Mouse (Mus musculus) adrenal gland, postnatal 10 days (tissue): ENCODE results near the gene Ntrk2. TPM values are rescaled to one million over a fixed set of nuclear protein-coding genes. Genes with fewer than 3 reads are reported as not detected.
A peak's percentile ranks its signal among the peaks of the same experiment; 100 is the strongest.

Source experiments
- DNase-seq: peaks from one replicate; pipeline ENCODE4 v3.0.0; 2021; ENCODE audit warnings: mixed read lengths
- total RNA-seq, 2 experiments: library from RNA; stranded (reverse); gene quantifications; 2 replicates each; pipeline ENCODE4 v1.2.3; 2021

The Ntrk2 gene
- total RNA-seq, 2 experiments from 2014 or later: 13.1 to 17.8 TPM

DNA sequence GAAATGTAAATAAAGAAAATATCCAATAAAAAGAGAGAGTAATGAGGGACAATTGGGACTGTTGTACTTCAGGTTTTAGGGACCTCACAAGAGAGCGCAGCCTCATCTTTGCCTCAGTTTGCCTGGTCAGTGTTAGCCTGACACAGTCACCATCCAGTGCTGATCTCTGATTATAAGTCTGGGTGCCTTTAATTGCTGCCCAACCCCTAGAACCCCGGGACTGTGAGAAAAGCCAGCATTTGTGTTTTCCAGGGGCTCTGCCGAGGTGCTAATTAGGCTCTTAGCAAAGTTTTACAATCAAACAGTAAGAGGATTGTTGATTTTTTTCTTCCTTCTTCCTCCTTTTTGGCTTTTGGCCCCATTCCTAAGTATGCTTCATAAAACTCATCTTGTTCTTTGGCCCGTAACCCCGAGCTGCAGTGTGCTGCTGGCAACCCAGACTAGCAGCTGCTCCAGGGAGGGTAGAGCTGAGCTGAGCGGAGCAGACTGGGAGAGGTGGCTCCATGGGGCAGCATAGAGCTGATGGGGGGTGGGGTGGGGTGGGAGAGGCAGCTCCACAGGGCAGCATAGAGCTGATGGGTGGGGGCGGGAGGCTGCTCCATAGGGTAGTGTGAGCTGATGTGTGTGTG is 34.5 kb downstream of the Ntrk2 start:
- peak; percentile 11 for DNase-seq

- DNase-seq: no peak
Measured at GRCm38 (mm10) chr13:58843826-58844225, 37.5 kb downstream of the Ntrk2 start.

GRCm38 (mm10) chr13:58848578-58848977 is 42.2 kb downstream of the Ntrk2 start:
- DNase-seq: no peak

GRCm38 (mm10) chr13:58853685-58854084 is 47.3 kb downstream of the Ntrk2 start:
- DNase-seq: no peak

DNA sequence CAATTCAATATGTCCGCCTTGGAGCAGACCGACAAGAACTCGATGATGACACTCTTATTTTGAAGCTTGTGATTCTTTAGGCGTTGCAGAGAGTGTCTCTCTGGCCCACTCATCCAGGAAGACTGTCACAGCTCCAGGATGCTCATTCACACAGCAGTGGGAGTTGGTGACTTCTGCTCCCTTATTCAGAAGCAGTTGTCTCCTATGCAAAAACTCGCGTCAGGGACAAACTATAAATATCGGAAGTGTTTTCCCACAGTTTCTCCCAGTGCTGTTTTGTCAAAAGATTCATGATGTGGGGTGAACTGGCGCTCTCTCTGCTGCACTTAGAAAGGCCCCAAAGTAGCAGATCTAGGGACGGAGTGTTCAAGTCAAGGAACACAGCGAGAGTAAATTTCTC is 59.9 kb downstream of the Ntrk2 start:
- DNase-seq: no peak

GRCm38 (mm10) chr13:58866776-58867435 is 60.5 kb downstream of the Ntrk2 start:
- no peak for DNase-seq

- DNase-seq: no peak
Measured at GRCm38 (mm10) chr13:58882468-58882867, 76.1 kb downstream of the Ntrk2 start.

GRCm38 (mm10) chr13:58882916-58883315 is 76.5 kb downstream of the Ntrk2 start:
- DNase-seq: no peak

- DNase-seq: no peak
Measured at GRCm38 (mm10) chr13:58886108-58886507, 79.7 kb downstream of the Ntrk2 start.

DNA sequence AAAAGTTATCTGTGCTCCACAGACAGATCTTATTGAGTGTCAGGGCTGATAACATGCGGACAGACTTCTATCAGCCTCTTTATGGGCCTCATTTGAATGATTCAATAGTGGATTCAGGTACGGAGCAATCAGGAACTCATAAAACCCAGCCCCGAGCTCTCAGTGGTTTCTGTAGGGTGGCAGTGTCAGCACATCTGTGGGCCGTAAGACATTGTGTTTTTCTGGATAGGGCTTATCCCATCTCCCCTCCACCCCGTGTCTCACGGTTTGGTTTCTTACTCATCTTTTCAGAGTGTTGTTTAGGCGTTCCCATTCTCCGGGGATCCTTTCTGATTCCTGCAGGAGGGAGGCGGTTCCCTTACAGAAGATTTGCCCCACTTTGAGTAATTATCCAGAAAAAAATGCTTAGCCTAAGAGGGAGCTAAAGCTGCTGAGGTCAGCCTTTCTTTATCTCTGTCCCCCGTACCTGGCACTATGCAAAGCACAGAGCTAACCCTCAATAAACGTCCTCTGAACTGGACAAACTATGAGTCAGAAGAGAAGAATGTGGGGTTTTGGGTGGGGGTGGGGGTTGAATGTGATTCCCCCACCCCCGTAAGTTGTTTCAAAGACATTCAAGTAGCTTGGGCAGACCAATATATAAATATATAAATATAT is 90.0 kb downstream of the Ntrk2 start:
- DNase-seq: no peak

DNA sequence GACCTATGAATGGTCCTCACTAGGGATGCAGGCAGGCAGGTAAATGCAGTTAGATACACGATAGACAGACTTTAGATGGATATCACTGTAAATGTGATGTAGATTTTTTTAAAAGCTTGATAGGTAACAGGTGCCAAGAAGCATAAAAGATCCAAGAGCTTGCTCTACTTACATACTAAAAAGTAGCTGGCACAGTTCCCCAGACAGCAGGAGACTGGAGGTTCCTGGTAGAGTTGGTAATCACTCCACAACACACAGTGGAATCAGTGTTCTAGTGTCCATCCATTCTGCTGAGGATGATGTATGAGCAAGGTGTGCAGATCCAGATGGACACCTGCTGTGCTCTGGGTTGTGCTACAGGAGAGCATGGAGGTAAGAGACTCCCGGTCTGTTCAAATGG is 93.0 kb downstream of the Ntrk2 start:
- DNase-seq: no peak

DNA sequence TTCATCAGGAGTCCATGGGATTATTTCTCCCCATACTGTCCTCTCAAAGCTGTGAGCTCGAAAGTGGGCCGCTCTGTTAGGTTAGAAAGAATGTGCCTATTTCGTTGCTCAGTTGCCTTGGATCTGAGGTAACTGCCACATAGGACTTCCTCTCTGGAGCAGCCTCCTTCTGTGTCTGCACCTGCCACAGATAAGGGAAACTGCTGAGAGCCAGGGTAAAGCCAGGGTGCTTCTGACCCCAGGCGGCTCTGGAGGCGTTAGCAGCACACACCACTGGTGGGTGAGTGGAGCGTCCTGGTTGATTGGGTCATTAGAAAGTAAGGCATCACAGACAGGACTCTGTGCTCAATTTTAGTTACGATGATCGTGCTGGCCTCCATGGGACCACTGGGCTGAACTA is 95.9 kb downstream of the Ntrk2 start:
- no peak for DNase-seq

DNA sequence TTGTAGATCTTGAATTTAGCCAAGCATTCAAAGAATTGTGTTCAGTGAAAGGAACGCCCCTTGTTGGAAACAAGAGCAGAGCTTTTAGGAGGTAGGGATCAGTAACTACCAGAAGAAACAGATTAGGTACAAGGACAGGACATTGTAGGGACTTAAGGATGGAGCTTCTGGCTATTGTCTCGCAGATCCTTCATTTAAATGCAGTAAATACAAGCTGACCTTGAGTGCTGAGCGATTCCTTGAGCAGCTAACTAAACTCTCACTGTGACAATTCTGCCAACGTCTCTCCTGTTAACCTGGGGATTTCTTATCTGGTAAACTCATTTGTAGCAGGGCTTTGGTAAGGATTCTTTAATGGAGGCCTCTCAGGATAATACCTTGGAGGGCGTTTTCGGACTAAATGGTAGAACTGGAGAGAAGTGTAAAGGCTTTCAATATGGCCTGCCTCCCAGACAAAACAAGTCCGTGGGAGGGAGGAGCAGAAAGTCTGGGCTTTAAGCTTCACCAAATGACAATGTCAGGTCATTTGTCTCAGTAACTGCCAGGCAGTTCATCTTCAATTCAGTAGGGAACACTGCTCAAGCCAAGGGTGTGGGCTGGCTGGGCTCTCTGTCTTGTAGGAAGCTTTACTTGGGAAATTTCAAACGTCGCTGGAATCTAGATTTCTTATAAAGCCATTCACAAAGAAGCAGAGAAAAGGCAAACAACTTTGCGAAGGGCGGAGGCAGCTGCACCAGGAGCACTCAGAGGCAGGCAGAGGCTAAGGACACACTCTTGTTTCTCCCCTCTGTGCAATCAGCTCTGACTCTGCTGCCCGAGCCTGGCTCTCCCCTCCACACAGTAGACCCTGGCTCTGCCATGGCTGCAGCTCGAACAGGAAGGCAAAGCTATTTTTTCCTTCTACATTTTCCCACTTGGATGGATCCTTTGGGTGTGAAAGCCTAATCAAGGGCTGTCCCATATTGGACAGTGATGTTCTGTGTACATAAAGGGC is 98.7 kb downstream of the Ntrk2 start:
- DNase-seq: no peak

DNA sequence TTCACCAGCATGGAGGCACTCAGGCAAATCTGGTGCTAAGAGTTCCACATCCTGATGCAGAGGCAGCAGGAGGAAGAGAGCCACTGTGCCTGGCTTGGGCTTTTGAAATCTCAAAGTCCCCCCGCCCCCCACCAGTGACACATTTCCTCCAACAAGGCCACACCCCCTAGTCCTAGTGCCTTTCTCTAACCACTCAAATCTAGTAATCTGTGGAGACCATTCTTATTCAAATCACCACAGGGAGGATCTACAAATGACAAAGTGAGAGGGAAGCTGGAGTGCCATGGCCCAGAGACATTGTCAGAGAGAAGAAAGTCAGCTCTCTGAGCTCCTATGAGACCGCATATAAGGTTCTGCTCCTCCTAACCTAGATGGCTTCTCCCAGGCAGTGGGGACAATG is 105.6 kb downstream of the Ntrk2 start:
- DNase-seq: no peak

DNA sequence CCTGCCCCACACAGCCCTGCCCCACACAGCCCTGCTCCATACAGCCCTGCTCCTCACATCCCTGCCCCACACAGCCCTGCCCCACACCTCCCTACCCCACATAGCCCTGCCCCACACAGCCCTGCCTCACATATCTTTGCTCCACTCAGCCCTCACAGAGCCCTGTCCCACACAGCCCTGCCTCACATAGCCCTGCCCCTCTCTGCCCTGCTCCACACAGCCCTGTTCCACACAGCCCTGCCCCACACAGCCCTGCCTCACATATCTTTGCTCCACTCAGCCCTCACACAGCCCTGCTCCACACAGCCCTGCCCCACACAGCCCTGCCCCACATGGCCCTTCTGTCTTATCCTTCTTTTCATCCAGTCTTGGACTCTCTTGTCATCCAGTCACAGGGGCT is 106.2 kb downstream of the Ntrk2 start:
- no peak for DNase-seq

GRCm38 (mm10) chr13:58914061-58914814 is 107.9 kb downstream of the Ntrk2 start:
- no peak for DNase-seq

- DNase-seq: no peak
Measured at GRCm38 (mm10) chr13:58916348-58916747, 110.0 kb downstream of the Ntrk2 start.

- DNase-seq: no peak
Measured at GRCm38 (mm10) chr13:58920241-58920640, 113.9 kb downstream of the Ntrk2 start.

DNA sequence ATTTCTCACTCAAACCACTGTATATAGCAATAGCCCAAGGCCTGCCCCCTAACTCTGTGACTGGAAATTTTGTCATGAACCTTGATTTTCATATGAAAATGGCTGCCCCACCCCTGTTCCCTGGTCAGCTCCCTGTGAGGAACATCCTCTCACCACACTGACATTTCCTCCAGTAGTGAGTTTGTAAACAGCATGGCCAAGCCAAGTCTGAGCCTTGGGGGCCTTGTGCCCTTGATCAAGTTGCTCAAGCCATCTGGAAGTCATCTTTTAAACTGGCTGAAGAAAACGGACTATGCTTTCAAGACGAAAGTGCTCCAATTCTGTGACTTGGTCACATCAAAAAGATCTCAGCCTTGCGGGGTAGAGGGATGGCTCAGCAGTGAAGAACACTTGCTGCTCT is 114.9 kb downstream of the Ntrk2 start:
- DNase-seq: peak; percentile 43

- DNase-seq: no peak
Measured at GRCm38 (mm10) chr13:58921705-58922104, 115.3 kb downstream of the Ntrk2 start.

GRCm38 (mm10) chr13:58922174-58922573 is 115.8 kb downstream of the Ntrk2 start:
- no peak for DNase-seq

DNA sequence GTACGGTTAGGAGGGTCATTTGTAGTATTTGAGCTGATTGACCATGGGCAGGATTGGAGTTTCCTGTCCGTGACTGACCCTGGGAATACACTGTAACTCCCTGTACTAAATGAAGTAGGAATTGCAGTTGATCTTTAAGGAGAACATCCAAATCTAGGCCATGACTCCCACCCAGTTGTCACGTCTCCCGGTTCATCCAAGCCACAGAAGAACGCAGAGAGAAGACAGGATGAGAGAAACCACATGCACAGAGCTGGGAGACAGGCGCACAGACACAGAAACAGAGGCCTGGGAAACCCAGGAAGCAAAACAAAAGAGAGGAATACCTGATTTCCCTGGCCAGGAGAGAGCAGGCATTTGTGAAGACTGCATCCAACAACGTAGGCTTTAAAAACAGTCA is 117.1 kb downstream of the Ntrk2 start:
- DNase-seq: no peak
